Mouse (Mus musculus) forebrain, embryonic 12.5 days (tissue): Measurements from ENCODE around the gene Zrsr1. TPM values are rescaled to one million over a fixed set of nuclear protein-coding genes. Genes with fewer than 3 reads are reported as not detected.

Experiments
- ATAC-seq: fragments of 200-750 bp; cut with Nextera tagmentation; 2 replicates; pipeline ENCODE4 v1.8.0; 2017; ENCODE audit warnings: moderate TSS enrichment; ENCODE audit not compliant: low FRiP score
- H3K27ac ChIP-seq: fragments of 300-500 bp; sonication (generic); 2 replicates; pipeline ENCODE4 v1.5.1; 2016; ENCODE audit warnings: mild to moderate bottlenecking
- H3K27me3 ChIP-seq: fragments of 300-500 bp; sonication (generic); 2 replicates; pipeline ENCODE4 v1.6.1; 2016; ENCODE audit warnings: mild to moderate bottlenecking
- H3K36me3 ChIP-seq: fragments of 300-500 bp; sonication (generic); replicated peaks from 2 replicates; pipeline ENCODE4 v1.6.1; 2016; ENCODE audit warnings: mild to moderate bottlenecking
- H3K4me1 ChIP-seq: fragments of 300-500 bp; sonication (generic); 2 replicates; pipeline ENCODE4 v1.6.1; 2016
- H3K4me2 ChIP-seq: fragments of 300-500 bp; sonication (generic); 2 replicates; pipeline ENCODE4 v1.6.1; 2016; ENCODE audit warnings: mild to moderate bottlenecking, moderate library complexity
- H3K4me3 ChIP-seq: fragments of 300-500 bp; sonication (generic); replicated peaks from 2 replicates; pipeline ENCODE4 v1.5.1; 2016; ENCODE audit warnings: mild to moderate bottlenecking
- H3K9ac ChIP-seq: fragments of 300-500 bp; sonication (generic); 2 replicates; pipeline ENCODE4 v1.6.1; 2016; ENCODE audit warnings: mild to moderate bottlenecking
- H3K9me3 ChIP-seq: fragments of 300-500 bp; sonication (generic); 2 replicates; pipeline ENCODE4 v1.6.1; 2016
- WGBS: fragments of 180-500 bp; shearing (Covaris S2); methylation state at CpG from one replicate; pipeline ENCODE4 v1.1.7; 2016; 5-methylcytosine and 5-hydroxymethylcytosine counted together
- polyA plus RNA-seq: library from polyadenylated mRNA; unstranded; fragments of >200 nt; fragmentation: Nextera tagmentation; extraction: Ambion mirVana; gene quantifications from 2 replicates; pipeline ENCODE4 v1.2.1, GENCODE M21; 2016

Zrsr1 gene
- polyA plus RNA-seq, 1 experiment from 2014 or later: 4.2 TPM

- Histone ChIP-seq H3K27ac (no peak overlapping the region), H3K4me1 (no peaks in the 10 kb centered on the region), H3K9ac (no peak overlapping the region), H3K4me2 (no peak overlapping the region), H3K36me3 (no peaks in the 10 kb centered on the region), H3K4me3 (no peak overlapping the region), H3K9me3 (no peaks in the 10 kb centered on the region), H3K27me3 (no peaks in the 10 kb centered on the region)
- no peak for ATAC-seq
- 93% methylated on average over 14 of the region's 14 CpGs for WGBS
These were observed 49.0 kb downstream of the Zrsr1 start for GRCm38 (mm10) chr11:23020841-23021240.

- H3K4me1 ChIP-seq: no peaks in the 10 kb centered on the region
- no peak for ATAC-seq
- no peak overlapping the region for H3K4me2 ChIP-seq
- H3K27ac ChIP-seq: no peak overlapping the region
- H3K36me3 ChIP-seq: no peaks in the 10 kb centered on the region
- no peaks in the 10 kb centered on the region for H3K27me3 ChIP-seq
- no peaks in the 10 kb centered on the region for H3K9me3 ChIP-seq
- no peak overlapping the region for H3K4me3 ChIP-seq
- H3K9ac ChIP-seq: no peak overlapping the region
- 93% methylated on average over 2 of the region's 2 CpGs for WGBS
These were observed 51.4 kb downstream of the Zrsr1 start for GRCm38 (mm10) chr11:23023155-23023554.

GRCm38 (mm10) chr11:23024169-23024568 is 52.4 kb downstream of the Zrsr1 start:
- H3K9me3 ChIP-seq: no peaks in the 10 kb centered on the region
- no peak overlapping the region for H3K27ac ChIP-seq
- no peaks in the 10 kb centered on the region for H3K36me3 ChIP-seq
- H3K27me3 ChIP-seq: no peaks in the 10 kb centered on the region
- ATAC-seq: no peak
- WGBS: 54% methylated on average over 3 of the region's 3 CpGs
- H3K4me3 ChIP-seq: no peak overlapping the region
- no peak overlapping the region for H3K4me2 ChIP-seq
- H3K4me1 ChIP-seq: no peaks in the 10 kb centered on the region
- no peak overlapping the region for H3K9ac ChIP-seq

Other genes with a start within 250 kb of the Zrsr1 start
- 2.6 and 3.5 TPM in 2 replicates for gene B3gnt2, start 111.0 kb upstream of the Zrsr1 start, polyA plus RNA-seq
- 4.7 and 5.1 TPM in 2 replicates for gene Gm28048, start 10.1 kb downstream of the Zrsr1 start, polyA plus RNA-seq
- 313 and 317 TPM in 2 replicates for gene Commd1, start 10.4 kb downstream of the Zrsr1 start, polyA plus RNA-seq
- 352 and 361 TPM in 2 replicates for gene Cct4, start 18.5 kb downstream of the Zrsr1 start, polyA plus RNA-seq
- gene Fam161a, start 35.5 kb downstream of the Zrsr1 start, polyA plus RNA-seq: 2.8 and 3.2 TPM in 2 replicates